Mouse (Mus musculus): ENCODE measurements around the gene P2rx3. TPM values are rescaled to one million over a fixed set of nuclear protein-coding genes. Genes with fewer than 3 reads are reported as not detected.

The P2rx3 gene
- polyA plus RNA-seq, 1 experiment from 2014 or later, result 0.55 TPM

GRCm38 (mm10) chr2:84956274-84956673, 81.0 kb downstream of the P2rx3 start:
- peaks cover 73% of the 10 kb centered on the region for H3K36me3 ChIP-seq (ENCODE audit: control insufficient read depth, insufficient read depth)
- no peak overlapping the region for H3K4me3 ChIP-seq (ENCODE audit: low read depth, low read length)
- ATAC-seq (ENCODE audit: low read depth), result peak; percentile 67

GRCm38 (mm10) chr2:84955435-84955834, 81.8 kb downstream of the P2rx3 start:
- Histone ChIP-seq H3K9ac (ENCODE audit: low read depth, low read length) (no peak overlapping the region), H3K4me3 (ENCODE audit: low read depth, low read length) (no peak overlapping the region), H3K4me1 (ENCODE audit: control insufficient read depth, low read depth, low read length) (no peaks in the 10 kb centered on the region; the same call in 1 of the 2 replicates), H3K27me3 (ENCODE audit: control insufficient read depth, insufficient read depth, low read depth, low read length) (no peaks in the 10 kb centered on the region), H3K27ac (ENCODE audit: low read length) (no peak overlapping the region), H3K36me3 (ENCODE audit: control insufficient read depth, insufficient read depth) (peaks cover 82% of the 10 kb centered on the region), H3K4me2 (ENCODE audit: low read depth, low read length) (no peak overlapping the region), H3K9me3 (replicated peaks; ENCODE audit: control insufficient read depth, low read length) (no peaks in the 10 kb centered on the region)
- WGBS (ENCODE audit: insufficient replicate concordance), result 87% methylated on average over 9 of the region's 9 CpGs
- no peak for ATAC-seq (ENCODE audit: low read depth)

More at GRCm38 (mm10) chr2:84956274-84956673, 81.0 kb downstream of the P2rx3 start:
- no peaks in the 10 kb centered on the region for H3K27me3 ChIP-seq (ENCODE audit: control insufficient read depth, insufficient read depth, low read depth, low read length)
- no peaks in the 10 kb centered on the region for H3K9me3 ChIP-seq (replicated peaks; ENCODE audit: control insufficient read depth, low read length)
- H3K4me2 ChIP-seq (ENCODE audit: low read depth, low read length), result no peak overlapping the region
- H3K9ac ChIP-seq (ENCODE audit: low read depth, low read length), result no peak overlapping the region
- no peaks in the 10 kb centered on the region; the same call in 1 of the 2 replicates for H3K4me1 ChIP-seq (ENCODE audit: control insufficient read depth, low read depth, low read length)
- WGBS (ENCODE audit: insufficient replicate concordance), result 49% methylated on average over 5 of the region's 5 CpGs
- no peak overlapping the region for H3K27ac ChIP-seq (ENCODE audit: low read length)

GRCm38 (mm10) chr2:84952693-84953092, 84.6 kb downstream of the P2rx3 start:
- H3K27ac ChIP-seq (ENCODE audit: low read length), result no peak overlapping the region
- no peaks in the 10 kb centered on the region; the same call in 1 of the 2 replicates for H3K4me1 ChIP-seq (ENCODE audit: control insufficient read depth, low read depth, low read length)
- WGBS (ENCODE audit: insufficient replicate concordance), result 83% methylated on average over 4 of the region's 4 CpGs
- H3K9me3 ChIP-seq (replicated peaks; ENCODE audit: control insufficient read depth, low read length), result no peaks in the 10 kb centered on the region
- peaks cover 93% of the 10 kb centered on the region for H3K36me3 ChIP-seq (ENCODE audit: control insufficient read depth, insufficient read depth)
- no peaks in the 10 kb centered on the region for H3K27me3 ChIP-seq (ENCODE audit: control insufficient read depth, insufficient read depth, low read depth, low read length)
- no peak overlapping the region for H3K9ac ChIP-seq (ENCODE audit: low read depth, low read length)
- no peak overlapping the region for H3K4me3 ChIP-seq (ENCODE audit: low read depth, low read length)
- ATAC-seq (ENCODE audit: low read depth), result no peak
- H3K4me2 ChIP-seq (ENCODE audit: low read depth, low read length), result no peak overlapping the region

GRCm38 (mm10) chr2:84952251-84952650, 85.0 kb downstream of the P2rx3 start:
- H3K27ac ChIP-seq (ENCODE audit: low read length), result no peak overlapping the region
- H3K4me1 ChIP-seq (ENCODE audit: control insufficient read depth, low read depth, low read length), result no peaks in the 10 kb centered on the region; the same call in 1 of the 2 replicates
- peaks cover 93% of the 10 kb centered on the region for H3K36me3 ChIP-seq (ENCODE audit: control insufficient read depth, insufficient read depth)
- H3K4me3 ChIP-seq (ENCODE audit: low read depth, low read length), result no peak overlapping the region
- no peak overlapping the region for H3K4me2 ChIP-seq (ENCODE audit: low read depth, low read length)
- no peak for ATAC-seq (ENCODE audit: low read depth)
- H3K27me3 ChIP-seq (ENCODE audit: control insufficient read depth, insufficient read depth, low read depth, low read length), result no peaks in the 10 kb centered on the region
- 95% methylated on average over 1 of the region's 1 CpGs for WGBS (ENCODE audit: insufficient replicate concordance)
- no peak overlapping the region for H3K9ac ChIP-seq (ENCODE audit: low read depth, low read length)
- H3K9me3 ChIP-seq (replicated peaks; ENCODE audit: control insufficient read depth, low read length), result no peaks in the 10 kb centered on the region

DNA sequence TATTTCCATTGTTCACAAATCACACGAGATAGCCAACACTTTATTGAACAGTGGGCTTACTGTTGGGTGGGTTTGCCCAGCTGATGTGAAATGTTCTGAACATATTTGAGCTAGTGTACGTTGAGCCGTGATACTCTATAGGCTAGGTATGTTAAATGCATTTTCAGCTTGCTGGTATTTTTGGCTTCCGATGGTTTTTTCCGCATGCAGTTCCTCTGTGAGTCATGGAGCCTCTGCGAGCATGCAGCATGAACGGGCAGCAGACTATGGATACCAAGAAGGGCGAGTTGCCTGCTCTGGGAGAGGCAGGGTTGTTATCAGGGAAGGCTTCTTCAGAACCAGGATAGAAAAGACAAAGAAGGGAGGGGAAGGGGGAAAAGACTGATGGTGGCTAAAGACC, 86.2 kb downstream of the P2rx3 start:
- Histone ChIP-seq H3K36me3 (ENCODE audit: control insufficient read depth, insufficient read depth) (peaks cover 94% of the 10 kb centered on the region), H3K9ac (ENCODE audit: low read depth, low read length) (no peak overlapping the region), H3K4me1 (ENCODE audit: control insufficient read depth, low read depth, low read length) (peaks cover 9% of the 10 kb centered on the region), H3K4me2 (ENCODE audit: low read depth, low read length) (no peak overlapping the region), H3K27me3 (ENCODE audit: control insufficient read depth, insufficient read depth, low read depth, low read length) (no peaks in the 10 kb centered on the region), H3K27ac (ENCODE audit: low read length) (no peak overlapping the region), H3K9me3 (replicated peaks; ENCODE audit: control insufficient read depth, low read length) (no peaks in the 10 kb centered on the region), H3K4me3 (ENCODE audit: low read depth, low read length) (no peak overlapping the region)
- no peak for ATAC-seq (ENCODE audit: low read depth)
- WGBS (ENCODE audit: insufficient replicate concordance), result 92% methylated on average over 8 of the region's 8 CpGs

GRCm38 (mm10) chr2:84948721-84949120, 88.5 kb downstream of the P2rx3 start:
- ATAC-seq (ENCODE audit: low read depth), result no peak
- peaks cover 29% of the 10 kb centered on the region for H3K4me1 ChIP-seq (ENCODE audit: control insufficient read depth, low read depth, low read length)
- no peaks in the 10 kb centered on the region for H3K9me3 ChIP-seq (replicated peaks; ENCODE audit: control insufficient read depth, low read length)
- no peak overlapping the region for H3K4me2 ChIP-seq (ENCODE audit: low read depth, low read length)
- no peaks in the 10 kb centered on the region for H3K27me3 ChIP-seq (ENCODE audit: control insufficient read depth, insufficient read depth, low read depth, low read length)
- peaks cover 98% of the 10 kb centered on the region for H3K36me3 ChIP-seq (ENCODE audit: control insufficient read depth, insufficient read depth)
- WGBS (ENCODE audit: insufficient replicate concordance), result 71% methylated on average over 2 of the region's 2 CpGs
- H3K4me3 ChIP-seq (ENCODE audit: low read depth, low read length), result no peak overlapping the region
- H3K9ac ChIP-seq (ENCODE audit: low read depth, low read length), result no peak overlapping the region
- no peak overlapping the region for H3K27ac ChIP-seq (ENCODE audit: low read length)

Other genes starting within 250 kb of the P2rx3 start
- gene Ube2l6, start 238.6 kb downstream of the P2rx3 start, polyA plus RNA-seq (2015; fragmentation: Nextera tagmentation; extraction: Ambion mirVana), result 486 and 542 TPM in 2 replicates
- gene Smtnl1, start 214.8 kb downstream of the P2rx3 start, polyA plus RNA-seq (2015; fragmentation: Nextera tagmentation; extraction: Ambion mirVana), result 0.47 and 0.50 TPM in 2 replicates
- 27.3 and 29.8 TPM in 2 replicates for gene Timm10, start 210.5 kb downstream of the P2rx3 start, polyA plus RNA-seq (2015; fragmentation: Nextera tagmentation; extraction: Ambion mirVana)
- 185 and 205 TPM in 2 replicates for gene Slc43a1, start 198.6 kb downstream of the P2rx3 start, polyA plus RNA-seq (2015; fragmentation: Nextera tagmentation; extraction: Ambion mirVana)
- gene Rtn4rl2, start 150.8 kb downstream of the P2rx3 start, polyA plus RNA-seq (2015; fragmentation: Nextera tagmentation; extraction: Ambion mirVana), result not detected in 2 replicates
- 100 and 103 TPM in 2 replicates for gene Slc43a3, start 100.9 kb downstream of the P2rx3 start, polyA plus RNA-seq (2015; fragmentation: Nextera tagmentation; extraction: Ambion mirVana)
- gene Prg2, start 57.0 kb downstream of the P2rx3 start, polyA plus RNA-seq (2015; fragmentation: Nextera tagmentation; extraction: Ambion mirVana), result 71.0 and 84.0 TPM in 2 replicates
- 5.0 and 5.6 TPM in 2 replicates for gene Prg3, start 49.2 kb downstream of the P2rx3 start, polyA plus RNA-seq (2015; fragmentation: Nextera tagmentation; extraction: Ambion mirVana)
- gene Ssrp1, start 228 bp downstream of the P2rx3 start, polyA plus RNA-seq (2015; fragmentation: Nextera tagmentation; extraction: Ambion mirVana), result 127 and 134 TPM in 2 replicates
- gene Tnks1bp1, start 10.6 kb upstream of the P2rx3 start, polyA plus RNA-seq (2015; fragmentation: Nextera tagmentation; extraction: Ambion mirVana), result 5.4 and 6.4 TPM in 2 replicates
- 1.7 and 2.7 TPM in 2 replicates for gene Aplnr, start 98.8 kb upstream of the P2rx3 start, polyA plus RNA-seq (2015; fragmentation: Nextera tagmentation; extraction: Ambion mirVana)
- 0.07 and 0.09 TPM in 2 replicates for gene Lrrc55, start 159.7 kb upstream of the P2rx3 start, polyA plus RNA-seq (2015; fragmentation: Nextera tagmentation; extraction: Ambion mirVana)